Mouse (Mus musculus): ENCODE data around the gene Cdkn1c. TPM values are rescaled to one million over a fixed set of nuclear protein-coding genes. Genes with fewer than 3 reads are reported as not detected.

The Cdkn1c gene
- under 1 TPM in 2 of 3 experiments, not detected in 1; 0.25 to 0.64 TPM for polyA plus RNA-seq (2017; shearing (Covaris generic))

DNA sequence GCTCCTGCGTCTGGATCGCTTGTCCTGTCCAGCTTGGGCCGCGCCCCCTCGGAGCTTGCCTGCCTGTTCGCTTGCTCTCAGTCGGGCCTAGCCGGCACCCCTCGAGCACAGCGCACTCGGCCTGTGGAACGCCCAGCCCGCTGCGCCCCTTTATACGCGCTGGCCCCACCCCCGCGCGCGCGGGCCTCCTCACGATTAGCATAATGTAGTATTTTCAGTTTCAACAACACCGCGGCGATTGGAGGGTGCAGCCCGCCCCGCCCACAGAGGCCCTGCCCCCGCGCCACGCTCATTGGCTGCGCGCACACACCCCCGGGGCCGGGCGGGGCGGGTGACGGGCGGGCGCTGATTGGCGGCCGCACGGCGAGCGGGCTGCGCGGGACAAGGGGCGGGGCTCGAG, at the start of gene Cdkn1c:
Gene Cdkn1c (minus strand): TSS at position 177 of the 400 bp plus-strand sequence.
- peak; percentile 83 for ATAC-seq

DNA sequence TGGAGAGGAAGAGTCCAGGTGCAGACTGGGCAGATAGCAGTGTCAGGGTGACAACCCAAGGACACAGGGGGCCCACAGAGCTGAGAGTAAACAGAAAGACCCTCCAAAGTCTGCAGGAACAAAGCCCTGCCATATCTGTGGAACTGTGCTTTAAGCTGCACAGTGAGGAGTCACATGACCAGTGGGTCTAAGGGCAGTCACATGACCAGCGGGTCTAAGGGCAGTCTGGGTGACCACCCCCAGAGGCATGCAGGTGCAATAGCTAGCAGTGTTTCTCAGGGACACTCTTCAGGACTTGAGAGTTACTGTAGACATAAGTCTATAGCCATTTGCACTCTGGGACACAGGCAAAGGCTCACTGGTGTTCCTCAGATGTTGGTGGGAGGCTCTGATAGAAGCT, 48.7 kb upstream of the Cdkn1c start:
- no peak for ATAC-seq

DNA sequence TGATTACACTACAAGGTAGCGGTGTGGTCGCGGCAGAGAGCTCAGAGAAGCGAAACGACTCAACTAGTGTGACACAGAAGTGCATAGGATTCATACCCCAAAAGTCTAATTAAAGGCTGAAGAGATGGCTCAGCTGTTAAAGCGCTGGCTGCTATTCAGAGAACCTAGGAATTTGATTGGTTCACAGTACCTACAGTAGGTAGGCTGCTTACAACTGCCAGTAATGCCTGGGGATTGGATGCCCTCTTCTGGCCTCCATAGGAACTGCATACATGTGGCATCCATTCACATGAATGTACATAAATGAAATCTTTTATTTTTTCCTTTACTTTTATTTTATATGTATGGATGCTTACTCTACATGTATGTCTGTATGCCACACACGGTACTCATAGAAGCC, 45.8 kb upstream of the Cdkn1c start:
- ATAC-seq, result no peak

DNA sequence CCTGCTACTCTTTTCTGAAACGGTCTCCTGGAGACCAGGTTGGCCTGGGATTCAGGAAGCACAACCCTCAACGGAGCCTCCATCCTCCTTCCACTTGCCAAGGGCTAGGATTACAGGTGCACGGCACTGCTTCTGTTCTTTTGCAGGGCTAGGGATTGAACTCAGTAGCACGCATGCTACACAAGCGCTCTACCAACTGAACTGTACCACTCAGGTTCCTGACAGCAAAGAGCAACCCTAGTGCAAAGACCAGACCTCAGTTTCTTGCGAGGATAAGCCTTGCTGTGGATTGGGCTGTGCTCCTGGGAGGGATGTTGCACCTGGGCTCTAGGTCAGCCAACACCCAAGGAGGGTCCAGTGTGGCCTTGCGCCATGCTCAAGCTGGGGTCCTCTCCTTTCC, 45.4 kb upstream of the Cdkn1c start:
- no peak for ATAC-seq

DNA sequence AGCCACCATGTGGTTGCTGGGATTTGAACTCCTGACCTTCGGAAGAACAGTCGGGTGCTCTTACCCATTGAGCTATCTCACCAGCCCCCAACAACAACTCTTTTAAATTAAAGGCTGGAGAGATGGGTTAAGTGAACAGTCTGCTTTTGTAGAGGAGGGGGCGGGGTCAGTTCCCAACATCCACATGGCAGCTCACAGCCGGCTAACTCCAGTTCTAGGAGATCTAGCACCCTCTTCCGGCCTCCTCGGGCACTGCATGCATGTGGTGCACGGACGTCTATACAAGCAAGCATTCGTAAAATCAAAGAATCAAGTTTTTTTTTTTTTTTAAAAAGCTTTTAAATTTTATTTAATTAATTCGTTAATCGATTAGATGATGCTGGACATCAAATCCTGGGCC, 45.0 kb upstream of the Cdkn1c start:
- no peak for ATAC-seq

DNA sequence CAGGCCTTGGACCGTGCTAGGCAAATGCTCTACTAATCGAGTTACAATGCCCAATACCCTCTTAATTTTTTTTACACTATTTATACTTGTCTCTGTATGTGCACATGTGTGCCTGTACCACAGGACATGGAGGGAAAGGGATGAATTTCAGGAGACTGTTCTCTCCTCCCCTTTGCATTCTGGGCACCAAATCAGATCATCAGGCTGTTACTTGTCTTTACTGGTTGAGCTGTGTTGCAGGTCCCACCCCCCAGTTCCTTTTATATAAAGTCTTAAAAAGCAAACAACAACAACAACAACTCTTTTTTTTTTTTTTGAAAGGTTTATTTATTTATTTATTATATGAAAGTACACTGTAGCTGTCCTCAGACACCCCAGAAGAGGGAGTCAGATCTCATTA, 44.6 kb upstream of the Cdkn1c start:
- no peak for ATAC-seq

DNA sequence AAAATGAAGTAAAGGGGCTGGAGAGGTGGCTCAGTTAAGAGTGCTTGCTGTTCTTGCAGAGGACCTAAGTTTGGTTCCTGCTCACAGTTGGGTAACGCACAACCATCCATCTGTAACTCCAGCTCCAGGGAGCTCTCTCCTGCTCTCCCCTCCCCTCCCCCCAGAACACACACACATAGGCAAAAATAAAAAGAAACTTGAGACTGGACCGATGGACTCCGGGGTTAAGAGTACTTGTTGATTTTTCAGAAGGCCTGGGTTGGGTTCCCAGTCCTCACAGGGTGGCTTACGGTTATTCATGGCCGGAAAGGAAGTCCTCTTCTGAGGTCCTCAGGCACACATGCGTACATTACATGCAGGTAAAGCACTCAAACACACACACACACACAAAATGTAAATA, 43.1 kb upstream of the Cdkn1c start:
- no peak for ATAC-seq

DNA sequence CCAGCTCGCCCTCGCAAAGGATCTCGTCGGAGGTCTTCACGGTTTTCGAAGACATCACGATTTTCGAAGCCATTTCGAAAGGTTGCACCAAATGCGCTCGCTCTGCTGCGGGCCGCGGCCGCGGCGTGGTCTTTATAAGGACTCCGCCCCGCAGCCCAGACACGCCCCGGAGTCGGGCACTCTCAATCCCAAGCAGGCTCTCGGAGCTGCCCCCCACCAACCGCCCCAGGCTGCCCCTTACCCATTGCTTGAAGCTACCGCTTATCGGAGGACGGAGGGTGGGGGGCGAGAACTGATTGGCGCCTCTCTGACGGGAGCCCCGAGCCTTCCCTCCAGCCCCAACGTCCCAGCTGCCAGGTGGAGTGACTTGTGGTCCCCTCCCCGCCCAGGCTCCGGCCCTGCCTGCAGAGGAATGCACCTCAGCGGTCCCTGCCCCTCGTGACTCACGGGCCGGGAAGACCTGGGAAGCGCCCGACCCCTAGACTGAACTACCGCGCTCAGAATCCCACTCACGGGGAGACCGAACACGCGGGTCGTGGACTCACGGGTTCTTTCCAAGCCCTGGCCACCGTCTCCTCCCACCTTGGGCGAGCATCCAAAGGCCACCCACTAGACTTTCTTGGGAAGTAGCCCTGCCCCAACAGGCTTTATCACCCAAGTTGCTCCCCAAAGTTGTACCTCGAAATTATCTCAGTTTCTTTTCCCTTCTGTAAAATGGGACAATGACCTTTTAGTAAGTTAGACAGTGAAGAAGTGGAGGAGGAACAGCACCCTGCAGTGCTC, 41.8 kb upstream of the Cdkn1c start, which contains the start of gene Phlda2:
Gene Phlda2 (minus strand): TSS at position 733 of the 783 bp plus-strand sequence.
- peak; percentile 14 for ATAC-seq

DNA sequence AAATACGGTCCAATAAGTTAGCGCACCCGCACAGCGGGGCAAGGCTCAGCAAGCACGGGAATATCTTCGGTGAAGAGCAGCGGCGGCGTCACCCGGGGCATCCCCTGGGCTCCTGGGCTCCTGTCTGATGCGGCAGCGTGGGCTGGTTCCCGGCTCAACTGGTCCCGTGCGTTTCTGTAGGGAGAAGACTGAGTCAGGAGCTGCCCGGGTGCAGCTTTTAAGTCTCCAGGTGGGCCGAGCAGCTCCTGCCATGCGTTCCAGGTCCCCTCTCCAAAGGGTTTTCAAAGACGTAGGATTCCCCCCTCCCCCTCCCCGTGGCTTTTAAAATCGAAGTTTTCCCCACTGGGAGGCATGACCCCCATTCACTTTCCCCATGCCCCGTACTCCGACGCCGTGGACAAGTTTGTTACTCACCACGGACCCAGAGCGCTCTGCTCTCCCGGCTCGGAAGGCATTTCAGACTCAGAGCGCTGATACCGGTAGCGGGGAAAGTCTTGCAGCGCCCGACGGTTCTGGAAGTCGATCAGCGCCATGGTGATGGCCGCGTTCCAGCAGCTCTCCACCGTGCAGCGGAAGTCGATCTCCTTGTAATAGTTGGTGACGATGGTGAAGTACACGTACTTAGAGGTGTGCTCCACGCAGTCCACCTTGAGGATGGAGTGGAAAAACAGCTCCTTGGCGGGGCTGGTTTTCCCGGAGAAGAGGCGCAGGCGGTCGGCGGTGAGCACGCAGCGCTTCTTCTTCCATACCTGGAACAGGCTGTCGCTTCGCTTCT, 41.0 kb upstream of the Cdkn1c start:
- ATAC-seq, result peak; percentile 78

DNA sequence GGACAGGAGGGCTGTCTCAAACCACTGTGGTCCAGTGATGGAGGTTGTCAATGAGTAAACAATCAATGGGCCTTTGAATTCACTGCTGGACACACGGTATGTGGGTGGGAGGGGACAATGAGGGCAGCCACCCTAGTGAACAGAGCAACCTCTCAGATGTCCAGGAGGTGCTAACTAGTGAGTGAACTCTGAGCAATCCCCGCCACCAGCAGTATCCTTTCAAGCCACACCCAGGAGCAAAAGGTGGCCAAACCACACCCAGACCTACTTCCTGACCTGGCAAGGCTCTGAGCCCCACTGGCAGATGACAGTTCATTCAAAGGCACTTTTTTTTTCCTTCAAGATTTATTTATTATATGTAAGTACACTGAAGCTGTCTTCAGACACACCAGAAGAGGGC, 40.1 kb upstream of the Cdkn1c start:
- no peak for ATAC-seq

DNA sequence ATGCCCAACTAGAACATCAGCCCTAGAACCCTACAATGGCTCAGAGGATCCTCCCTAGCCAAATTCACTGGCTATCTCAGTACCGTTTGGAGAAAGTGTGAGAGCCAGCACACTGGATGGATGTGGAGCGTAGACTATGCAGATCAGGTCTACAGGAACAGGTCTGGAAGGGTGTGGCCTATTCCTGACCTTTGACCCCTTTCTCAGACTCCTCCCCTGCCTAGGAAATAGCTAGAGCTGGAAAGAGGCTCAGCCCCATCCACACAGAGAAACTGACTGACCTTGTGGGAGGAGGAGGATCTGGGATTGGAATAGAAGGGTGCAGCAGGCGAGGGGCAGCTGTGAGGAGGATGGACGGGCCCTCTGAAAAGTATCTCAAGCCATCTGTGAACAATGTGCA, 37.7 kb upstream of the Cdkn1c start:
- ATAC-seq, result no peak

DNA sequence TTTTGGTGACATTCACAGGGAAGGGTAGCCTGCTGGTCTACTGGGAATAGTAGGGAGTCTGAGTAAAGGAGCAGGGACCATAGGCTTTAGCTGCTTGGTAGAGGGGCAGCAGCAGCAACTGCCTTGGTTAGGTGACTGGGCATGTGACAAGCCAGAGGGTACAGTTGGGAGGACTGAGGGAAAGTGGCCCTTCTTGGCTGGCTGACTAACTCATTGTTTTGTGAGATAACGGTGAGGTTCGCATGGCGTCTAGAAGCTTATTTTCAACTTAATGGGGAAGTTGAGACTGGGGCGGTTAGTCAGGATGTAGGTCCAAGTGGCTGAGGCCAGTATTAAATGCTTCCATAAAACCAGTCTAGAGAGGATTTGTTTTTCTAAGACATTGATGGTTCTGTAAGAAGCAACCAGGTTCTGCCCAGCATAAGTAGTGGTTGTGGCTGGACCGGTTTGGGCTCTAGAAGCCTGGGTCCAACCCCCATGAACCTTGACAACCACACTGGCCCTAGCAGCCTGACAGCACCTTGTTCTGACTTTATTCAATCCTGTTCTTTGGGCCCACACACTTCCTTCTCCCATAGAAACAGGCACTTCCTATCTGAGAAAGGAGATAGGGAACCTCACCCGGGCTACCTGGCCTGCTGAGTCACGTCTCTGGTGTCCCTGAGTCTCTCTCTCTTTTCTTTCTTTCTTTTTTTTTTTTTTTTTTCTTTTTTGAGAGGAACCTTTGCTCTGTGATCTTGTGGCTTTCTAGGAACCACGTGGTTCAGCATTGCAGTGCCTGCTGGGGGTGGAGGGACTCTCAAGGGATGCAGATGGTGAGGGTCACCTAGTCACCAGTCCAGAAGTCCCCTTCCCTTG, 34.5 kb upstream of the Cdkn1c start:
- ATAC-seq, result no peak

DNA sequence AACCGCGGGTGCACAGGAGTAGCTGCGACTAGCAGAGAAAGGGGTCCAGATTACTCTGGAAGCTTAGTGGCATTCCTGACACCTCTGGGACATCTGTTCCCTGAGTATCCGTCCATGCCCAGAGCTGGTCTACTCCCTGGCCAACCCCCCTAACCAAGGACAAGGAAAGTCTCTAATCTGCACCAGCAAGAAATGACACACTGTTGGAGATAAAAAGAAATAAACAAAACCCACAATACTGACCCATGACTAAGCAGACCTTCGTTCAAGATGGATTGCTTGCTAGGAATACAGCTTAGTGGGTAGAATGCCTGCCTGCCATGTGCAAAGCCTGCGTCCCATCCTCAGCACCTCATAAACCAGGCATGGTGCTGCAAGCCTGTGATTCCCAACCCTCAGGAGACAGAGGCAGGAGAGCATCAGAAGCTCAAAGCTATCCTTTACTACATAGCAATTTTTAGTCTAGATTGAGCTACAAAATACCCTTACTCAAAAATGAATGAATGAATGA, 32.8 kb upstream of the Cdkn1c start:
- ATAC-seq, result no peak

DNA sequence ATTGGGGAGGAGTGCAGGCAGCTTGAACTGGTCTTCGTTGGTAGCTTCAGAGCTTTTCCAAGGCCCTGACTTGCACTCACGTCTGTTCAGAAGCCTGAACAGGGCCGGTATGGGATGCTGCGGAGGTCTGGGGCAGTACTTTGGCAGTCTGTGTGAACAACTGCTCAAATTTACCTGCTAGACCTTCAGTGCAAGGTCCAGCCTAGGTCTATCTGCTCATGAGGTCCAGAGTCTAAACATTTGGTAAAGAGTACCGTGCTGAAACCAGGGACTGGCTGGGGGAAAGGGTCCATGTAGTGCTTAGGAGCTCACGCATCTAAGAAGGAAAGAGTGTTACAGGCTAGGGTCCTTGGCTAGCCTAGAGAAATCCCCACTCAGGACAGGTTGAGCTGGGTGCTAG, 28.9 kb upstream of the Cdkn1c start:
- no peak for ATAC-seq

DNA sequence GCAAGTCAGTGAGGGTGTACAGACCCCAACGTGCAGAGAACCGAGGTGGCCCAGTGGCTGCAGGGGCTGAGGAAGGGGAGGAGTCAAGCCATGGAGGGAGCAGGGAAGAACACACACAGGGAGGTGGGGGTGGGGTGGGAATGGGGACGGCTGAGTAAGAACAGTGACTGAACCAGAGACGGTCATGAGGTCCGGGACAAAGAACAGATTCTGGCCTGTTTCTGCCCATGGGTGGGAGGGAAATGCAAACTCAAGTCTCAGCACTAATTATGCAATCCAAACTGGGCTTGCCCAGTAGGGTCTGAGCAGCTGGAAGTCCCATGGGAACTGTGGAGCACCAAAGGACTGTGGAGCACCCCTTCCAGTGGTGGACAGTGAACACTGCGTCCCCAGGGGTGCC, 21.7 kb upstream of the Cdkn1c start:
- ATAC-seq, result no peak

DNA sequence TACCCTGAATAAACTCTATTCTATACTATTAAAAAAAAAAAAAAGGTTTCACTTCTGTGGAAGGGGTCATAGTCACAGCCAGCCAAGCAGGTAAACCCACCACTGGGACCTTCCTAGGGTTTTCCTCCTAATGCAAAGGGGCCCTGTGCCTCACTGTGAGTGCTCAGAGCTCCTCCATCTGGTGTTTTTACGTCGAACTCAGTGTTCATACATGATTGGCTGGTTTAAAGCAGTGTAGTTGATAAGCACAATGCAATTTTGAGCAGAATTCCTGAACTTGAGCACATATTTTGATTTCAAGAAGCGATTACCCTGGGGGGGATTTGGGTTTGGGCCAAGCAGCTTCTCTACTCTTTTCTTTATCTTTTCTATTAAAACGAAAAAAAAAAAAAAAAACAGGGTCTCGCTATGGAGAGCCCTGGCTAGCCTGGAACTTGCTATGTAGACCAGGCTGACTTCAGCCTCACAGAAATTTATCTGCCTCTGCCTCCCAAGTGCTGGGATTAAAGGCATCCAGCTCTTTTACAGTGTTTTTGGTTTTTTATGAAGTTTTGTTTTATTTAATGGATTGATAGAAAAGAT, 21.0 kb upstream of the Cdkn1c start:
- no peak for ATAC-seq

DNA sequence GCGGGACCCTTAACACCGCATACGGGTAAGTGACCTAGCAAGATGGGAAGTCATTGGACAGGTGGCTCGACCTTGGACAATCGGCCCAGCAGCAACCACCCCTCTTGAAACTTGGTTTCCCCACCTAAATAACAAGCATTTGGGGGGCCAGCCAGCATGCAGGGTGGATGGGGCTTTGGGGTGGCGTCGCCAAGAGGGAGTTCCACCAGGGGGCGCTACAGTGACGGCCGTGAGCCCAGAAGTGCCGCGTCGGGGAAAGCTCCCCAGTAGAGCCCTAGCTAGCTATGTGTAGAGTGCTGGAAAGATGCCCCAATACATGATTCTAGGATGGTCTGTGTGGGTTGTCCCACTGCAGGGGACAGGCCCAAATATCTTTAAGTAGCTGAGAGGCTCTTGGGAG, 19.6 kb upstream of the Cdkn1c start:
- no peak for ATAC-seq

DNA sequence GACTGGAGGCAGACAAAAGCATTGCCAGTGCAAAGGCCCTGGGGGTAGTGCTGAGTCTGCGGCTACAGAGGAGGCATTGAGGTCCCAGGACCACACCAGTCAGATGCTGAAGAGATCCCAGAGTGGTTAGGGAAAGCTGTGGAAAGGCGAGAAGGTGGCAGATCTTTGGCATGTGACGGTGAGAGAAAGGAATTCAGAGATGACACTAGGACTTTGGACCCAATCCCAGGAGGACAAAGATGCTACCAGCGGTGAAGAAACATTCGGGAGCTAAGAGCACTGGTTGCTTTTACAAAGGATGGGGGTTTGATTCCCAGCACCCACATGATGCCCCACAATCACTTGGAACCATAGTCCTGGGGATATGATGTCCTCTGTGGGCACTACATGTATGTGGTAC, 16.9 kb upstream of the Cdkn1c start:
- no peak for ATAC-seq

DNA sequence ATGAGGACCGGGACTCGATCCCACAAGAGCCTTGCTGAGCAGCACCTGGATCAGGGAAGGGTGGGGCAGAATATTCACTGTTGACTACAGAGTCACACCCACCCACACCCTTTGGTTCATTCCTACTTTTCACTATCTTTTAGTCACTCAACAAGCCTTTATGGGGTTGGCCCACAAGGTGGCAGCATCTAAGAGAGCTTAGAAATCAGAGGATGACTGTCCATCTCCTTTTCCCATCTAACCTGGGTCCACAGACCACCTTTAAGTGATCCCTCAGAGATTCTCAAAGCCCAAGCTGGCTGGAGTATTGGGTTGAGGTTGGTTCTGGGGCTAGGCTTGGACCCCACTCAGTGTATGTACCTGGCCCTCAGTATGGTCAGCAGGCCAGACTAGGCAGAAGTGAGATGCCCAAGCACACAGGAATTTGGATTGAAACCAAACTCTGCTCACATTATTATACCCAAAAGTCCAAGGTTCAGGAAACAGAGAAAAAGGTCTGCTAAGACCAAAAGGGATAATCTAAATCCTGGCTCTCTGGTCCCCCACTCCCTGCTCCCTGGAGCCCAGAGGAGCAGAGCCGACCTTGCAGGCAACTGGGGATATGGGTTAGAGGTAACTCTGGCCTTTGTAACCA, 16.0 kb upstream of the Cdkn1c start:
- ATAC-seq, result no peak

DNA sequence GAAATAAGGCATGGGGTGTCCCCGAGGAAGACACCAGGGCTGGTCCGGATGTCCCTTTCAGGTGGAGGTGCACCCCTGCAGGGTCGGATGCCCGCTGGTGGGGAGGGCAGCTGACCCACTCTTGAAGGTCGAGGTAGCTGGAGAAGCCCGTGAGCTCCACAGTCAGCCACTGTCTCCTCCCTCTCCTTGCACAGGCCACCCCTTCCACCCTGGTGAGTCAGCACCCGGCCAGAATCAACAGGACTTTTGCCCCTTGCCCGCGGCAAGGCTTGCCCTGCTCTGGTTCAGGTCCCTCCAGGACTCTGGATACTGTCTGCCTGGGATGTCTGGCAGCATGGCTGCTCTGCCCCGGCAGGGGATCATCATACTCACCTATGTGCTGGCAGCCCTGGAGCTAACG, 15.0 kb upstream of the Cdkn1c start:
- no peak for ATAC-seq

DNA sequence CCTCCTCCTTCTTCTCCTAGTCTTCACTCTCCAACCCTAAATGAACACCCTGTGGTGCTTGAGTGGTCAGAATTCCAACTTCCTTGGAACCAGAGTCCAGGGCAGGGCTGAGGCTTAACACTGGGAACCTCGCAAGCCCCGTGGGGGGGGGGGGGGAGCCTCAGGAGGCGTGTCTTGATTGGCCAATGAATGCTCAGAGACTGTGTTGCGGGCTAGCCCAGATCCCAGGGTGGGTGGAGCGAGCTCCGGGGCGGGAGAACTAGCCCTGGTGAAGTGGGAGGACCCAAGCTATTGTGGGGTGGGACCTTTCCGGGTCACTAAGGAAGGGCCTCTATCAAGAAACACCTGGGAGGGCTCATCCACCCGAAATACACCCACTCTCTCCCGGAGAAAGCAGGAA, 14.0 kb upstream of the Cdkn1c start:
- no peak for ATAC-seq
